Mouse (Mus musculus): ENCODE data around the gene Cap1.

Gene Cap1

GRCm38 (mm10) chr4:122885768-122886578, at the start of gene Cap1:
Cap1 (minus strand) TSS chr4:122886056.
- DNase-seq (ENCODE audit: extremely low spot score) = peak; percentile 99

GRCm38 (mm10) chr4:122933857-122934256, 48.0 kb upstream of the Cap1 start:
- DNase-seq (ENCODE audit: extremely low spot score) = no peak

- DNase-seq (ENCODE audit: extremely low spot score) = no peak
These were observed 47.3 kb upstream of the Cap1 start for GRCm38 (mm10) chr4:122933051-122933591.

GRCm38 (mm10) chr4:122932239-122932978, 46.6 kb upstream of the Cap1 start:
- no peak for DNase-seq (ENCODE audit: extremely low spot score)

- DNase-seq (ENCODE audit: extremely low spot score) = no peak
These were observed 45.2 kb upstream of the Cap1 start for GRCm38 (mm10) chr4:122930939-122931590.

- no peak for DNase-seq (ENCODE audit: extremely low spot score)
These were observed 37.8 kb upstream of the Cap1 start for GRCm38 (mm10) chr4:122923392-122924344.

- DNase-seq (ENCODE audit: extremely low spot score) = no peak
These were observed 37.0 kb upstream of the Cap1 start for GRCm38 (mm10) chr4:122922841-122923240.

- DNase-seq (ENCODE audit: extremely low spot score) = no peak
These were observed 30.1 kb upstream of the Cap1 start for GRCm38 (mm10) chr4:122915985-122916384.

GRCm38 (mm10) chr4:122914186-122914585, 28.3 kb upstream of the Cap1 start:
- DNase-seq (ENCODE audit: extremely low spot score) = no peak

GRCm38 (mm10) chr4:122912613-122913012, 26.8 kb upstream of the Cap1 start:
- no peak for DNase-seq (ENCODE audit: extremely low spot score)

GRCm38 (mm10) chr4:122910577-122910976, 24.7 kb upstream of the Cap1 start:
- no peak for DNase-seq (ENCODE audit: extremely low spot score)

- peak; percentile 32 for DNase-seq (ENCODE audit: extremely low spot score)
These were observed 23.8 kb upstream of the Cap1 start for GRCm38 (mm10) chr4:122909572-122910189.

GRCm38 (mm10) chr4:122905359-122905758, 19.5 kb upstream of the Cap1 start:
- no peak for DNase-seq (ENCODE audit: extremely low spot score)

- no peak for DNase-seq (ENCODE audit: extremely low spot score)
These were observed 17.9 kb upstream of the Cap1 start for GRCm38 (mm10) chr4:122903709-122904108.

- no peak for DNase-seq (ENCODE audit: extremely low spot score)
These were observed 16.3 kb upstream of the Cap1 start for GRCm38 (mm10) chr4:122902156-122902555.

- peak; percentile 61 for DNase-seq (ENCODE audit: extremely low spot score)
These were observed 12.5 kb upstream of the Cap1 start for GRCm38 (mm10) chr4:122898313-122898712.

GRCm38 (mm10) chr4:122897750-122898149, 11.9 kb upstream of the Cap1 start:
- no peak for DNase-seq (ENCODE audit: extremely low spot score)

- no peak for DNase-seq (ENCODE audit: extremely low spot score)
These were observed 6.3 kb upstream of the Cap1 start for GRCm38 (mm10) chr4:122892157-122892556.

- DNase-seq (ENCODE audit: extremely low spot score) = no peak
These were observed 5.7 kb upstream of the Cap1 start for GRCm38 (mm10) chr4:122891597-122891996.

GRCm38 (mm10) chr4:122890881-122891481, 5.1 kb upstream of the Cap1 start:
- no peak for DNase-seq (ENCODE audit: extremely low spot score)

Data from embryo, embryonic 9.5 days (tissue).